Mouse (Mus musculus): ENCODE results near the gene Nol10. TPM values are rescaled to one million over a fixed set of nuclear protein-coding genes. Genes with fewer than 3 reads are reported as not detected.
A peak's percentile ranks its signal among the peaks of the same experiment; 100 is the strongest.

The Nol10 gene
- total RNA-seq, 1 experiment: 22.3 TPM

- Histone ChIP-seq H3K4me1 (ENCODE audit: control insufficient read depth in 2 of 2, insufficient read depth in 2 of 2, low read length in 2 of 2, poor library complexity in 1 of 2) (peaks cover 0 to 10% of the 10 kb centered on the region in 2 experiments; a peak in 2 of 4 replicates), H3K27ac (ENCODE audit: insufficient read depth, low read depth, low read length, poor library complexity, severe bottlenecking) (no peak overlapping the region), H3K4me3 (ENCODE audit: insufficient read depth in 1 of 2, low read depth in 1 of 2, low read length in 2 of 2, poor library complexity in 1 of 2, severe bottlenecking in 1 of 2) (no peak overlapping the region), H3K9ac (ENCODE audit: insufficient read depth, low read depth, low read length, poor library complexity, severe bottlenecking) (no peak overlapping the region), H3K9me3 (ENCODE audit: control insufficient read depth, insufficient read depth, low read depth, low read length) (no peaks in the 10 kb centered on the region), H3K36me3 (ENCODE audit: control insufficient read depth, insufficient read depth, low read length, poor library complexity, severe bottlenecking) (no peaks in the 10 kb centered on the region)
- no peak for DNase-seq (ENCODE audit: low read depth, low spot score)
- in situ Hi-C loops (cut with MboI; ENCODE audit: low sequenced_read_pairs in 2 of 2, unreplicated experiment in 2 of 2): no loop called here
- no peak for TF ChIP-seq HCFC1 (IDR thresholded peaks at IDR 0.05; ENCODE audit: borderline replicate concordance, insufficient read depth, low read length)
Measured at GRCm38 (mm10) chr12:17445251-17445650, 97.0 kb downstream of the Nol10 start.

DNA sequence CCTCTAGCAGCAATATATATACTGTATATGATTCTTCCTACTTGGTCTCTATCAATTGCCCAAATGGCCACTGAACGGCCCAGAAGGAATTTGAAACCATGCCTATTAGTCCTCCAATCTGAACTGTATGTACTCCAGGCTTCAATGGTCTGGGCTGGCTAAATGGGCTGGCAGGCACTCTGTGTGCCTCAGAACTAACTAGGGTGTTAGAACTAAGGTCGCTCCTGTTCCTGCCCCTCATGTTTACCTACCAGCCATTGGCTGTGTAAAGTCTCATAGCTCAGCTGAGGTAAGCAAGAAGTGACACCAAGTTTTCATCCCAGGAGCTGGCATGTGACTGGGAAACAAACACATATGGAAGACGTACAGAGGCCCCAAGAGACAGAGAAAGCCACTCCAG lies 100.5 kb downstream of the Nol10 start:
- no peak overlapping the region for H3K4me3 ChIP-seq (ENCODE audit: insufficient read depth in 1 of 2, low read depth in 1 of 2, low read length in 2 of 2, poor library complexity in 1 of 2, severe bottlenecking in 1 of 2)
- no peaks in the 10 kb centered on the region for H3K36me3 ChIP-seq (ENCODE audit: control insufficient read depth, insufficient read depth, low read length, poor library complexity, severe bottlenecking)
- in situ Hi-C loops (cut with MboI; ENCODE audit: low sequenced_read_pairs in 2 of 2, unreplicated experiment in 2 of 2): no loop called here
- H3K9me3 ChIP-seq (ENCODE audit: control insufficient read depth, insufficient read depth, low read depth, low read length): no peaks in the 10 kb centered on the region
- H3K4me1 ChIP-seq (ENCODE audit: control insufficient read depth in 2 of 2, insufficient read depth in 2 of 2, low read length in 2 of 2, poor library complexity in 1 of 2): peaks cover 0 to 6% of the 10 kb centered on the region in 2 experiments; a peak in 1 of 4 replicates
- no peak overlapping the region for H3K27ac ChIP-seq (ENCODE audit: insufficient read depth, low read depth, low read length, poor library complexity, severe bottlenecking)
- no peak overlapping the region for H3K9ac ChIP-seq (ENCODE audit: insufficient read depth, low read depth, low read length, poor library complexity, severe bottlenecking)
- no peak for TF ChIP-seq HCFC1 (IDR thresholded peaks at IDR 0.05; ENCODE audit: borderline replicate concordance, insufficient read depth, low read length)
- TF ChIP-seq ZNF384 (IDR thresholded peaks at IDR 0.05; ENCODE audit: low read depth, low read length): no peak
- DNase-seq (ENCODE audit: low read depth, low spot score): no peak

- peaks cover 0 to 6% of the 10 kb centered on the region in 2 experiments; a peak in 1 of 4 replicates for H3K4me1 ChIP-seq (ENCODE audit: control insufficient read depth in 2 of 2, insufficient read depth in 2 of 2, low read length in 2 of 2, poor library complexity in 1 of 2)
- H3K27ac ChIP-seq (ENCODE audit: insufficient read depth, low read depth, low read length, poor library complexity, severe bottlenecking): no peak overlapping the region; the same call in 1 of the 2 replicates
- in situ Hi-C loops (cut with MboI; ENCODE audit: low sequenced_read_pairs in 2 of 2, unreplicated experiment in 2 of 2): no loop called here
- DNase-seq (ENCODE audit: low read depth, low spot score): no peak
- TF ChIP-seq ZC3H11A (IDR thresholded peaks at IDR 0.05; ENCODE audit: borderline replicate concordance, low read depth, low read length) (no peak), ZNF384 (IDR thresholded peaks at IDR 0.05; ENCODE audit: low read depth, low read length) (no peak), MAFK (IDR thresholded peaks at IDR 0.05; ENCODE audit: insufficient read depth, low read depth, low read length) (no peak), CHD2 (IDR thresholded peaks at IDR 0.05; ENCODE audit: low read depth, low read length) (no peak)
- H3K4me3 ChIP-seq (ENCODE audit: insufficient read depth in 1 of 2, low read depth in 1 of 2, low read length in 2 of 2, poor library complexity in 1 of 2, severe bottlenecking in 1 of 2): no peak overlapping the region
- no peak overlapping the region for H3K9ac ChIP-seq (ENCODE audit: insufficient read depth, low read depth, low read length, poor library complexity, severe bottlenecking)
- no peaks in the 10 kb centered on the region for H3K9me3 ChIP-seq (ENCODE audit: control insufficient read depth, insufficient read depth, low read depth, low read length)
- H3K36me3 ChIP-seq (ENCODE audit: control insufficient read depth, insufficient read depth, low read length, poor library complexity, severe bottlenecking): no peaks in the 10 kb centered on the region
Measured at GRCm38 (mm10) chr12:17449661-17450091, 101.4 kb downstream of the Nol10 start.

- in situ Hi-C loops (cut with MboI; ENCODE audit: low sequenced_read_pairs in 2 of 2, unreplicated experiment in 2 of 2): no loop called here
- H3K9me3 ChIP-seq (ENCODE audit: control insufficient read depth, insufficient read depth, low read depth, low read length): no peaks in the 10 kb centered on the region
Measured at GRCm38 (mm10) chr12:17450503-17450902, 102.2 kb downstream of the Nol10 start.

DNA sequence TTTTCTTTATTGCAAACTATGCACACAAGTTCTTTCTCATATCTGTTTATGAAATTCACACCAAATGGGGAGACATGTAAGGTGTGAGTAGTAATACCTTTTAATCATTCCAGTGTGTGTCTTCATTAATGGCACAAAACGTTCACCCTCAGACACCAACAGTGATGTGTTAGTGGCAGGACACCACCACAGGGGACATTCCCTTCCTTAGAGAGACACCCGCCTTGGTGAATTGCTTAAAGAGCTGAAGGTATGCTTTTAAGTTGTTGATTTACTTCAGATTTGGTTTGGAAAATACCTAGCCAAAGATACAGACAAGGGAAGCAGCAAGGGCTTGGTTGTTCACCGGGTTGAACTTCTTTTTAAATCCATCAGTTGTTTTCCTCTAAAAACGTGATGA lies 102.7 kb downstream of the Nol10 start:
- Histone ChIP-seq H3K9ac (ENCODE audit: insufficient read depth, low read depth, low read length, poor library complexity, severe bottlenecking) (no peak overlapping the region), H3K9me3 (ENCODE audit: control insufficient read depth, insufficient read depth, low read depth, low read length) (no peaks in the 10 kb centered on the region), H3K36me3 (ENCODE audit: control insufficient read depth, insufficient read depth, low read length, poor library complexity, severe bottlenecking) (no peaks in the 10 kb centered on the region), H3K4me1 (ENCODE audit: control insufficient read depth in 2 of 2, insufficient read depth in 2 of 2, low read length in 2 of 2, poor library complexity in 1 of 2) (peaks cover 0 to 6% of the 10 kb centered on the region in 2 experiments; a peak in 1 of 4 replicates), H3K27ac (ENCODE audit: insufficient read depth, low read depth, low read length, poor library complexity, severe bottlenecking) (no peak overlapping the region), H3K4me3 (ENCODE audit: insufficient read depth in 1 of 2, low read depth in 1 of 2, low read length in 2 of 2, poor library complexity in 1 of 2, severe bottlenecking in 1 of 2) (no peak overlapping the region)
- DNase-seq (ENCODE audit: low read depth, low spot score): no peak
- in situ Hi-C loops (cut with MboI; ENCODE audit: low sequenced_read_pairs in 2 of 2, unreplicated experiment in 2 of 2): no loop called here
- TF ChIP-seq CHD2 (IDR thresholded peaks at IDR 0.05; ENCODE audit: low read depth, low read length) (no peak), HCFC1 (IDR thresholded peaks at IDR 0.05; ENCODE audit: borderline replicate concordance, insufficient read depth, low read length) (no peak), ZNF384 (IDR thresholded peaks at IDR 0.05; ENCODE audit: low read depth, low read length) (no peak), ZC3H11A (IDR thresholded peaks at IDR 0.05; ENCODE audit: borderline replicate concordance, low read depth, low read length) (no peak), MAFK (IDR thresholded peaks at IDR 0.05; ENCODE audit: insufficient read depth, low read depth, low read length) (no peak)

More at GRCm38 (mm10) chr12:17450503-17450902, 102.2 kb downstream of the Nol10 start:
- Histone ChIP-seq H3K4me1 (ENCODE audit: control insufficient read depth in 2 of 2, insufficient read depth in 2 of 2, low read length in 2 of 2, poor library complexity in 1 of 2) (peaks cover 0 to 6% of the 10 kb centered on the region in 2 experiments; a peak in 1 of 4 replicates), H3K27ac (ENCODE audit: insufficient read depth, low read depth, low read length, poor library complexity, severe bottlenecking) (no peak overlapping the region), H3K36me3 (ENCODE audit: control insufficient read depth, insufficient read depth, low read length, poor library complexity, severe bottlenecking) (no peaks in the 10 kb centered on the region), H3K4me3 (ENCODE audit: insufficient read depth in 1 of 2, low read depth in 1 of 2, low read length in 2 of 2, poor library complexity in 1 of 2, severe bottlenecking in 1 of 2) (no peak overlapping the region), H3K9ac (ENCODE audit: insufficient read depth, low read depth, low read length, poor library complexity, severe bottlenecking) (no peak overlapping the region)
- TF ChIP-seq ZNF384 (IDR thresholded peaks at IDR 0.05; ENCODE audit: low read depth, low read length) (peak; percentile 71), ZC3H11A (IDR thresholded peaks at IDR 0.05; ENCODE audit: borderline replicate concordance, low read depth, low read length) (no peak)
- DNase-seq (ENCODE audit: low read depth, low spot score): no peak

All from ES-E14 (cell line).